Mouse (Mus musculus): ENCODE data around the gene Il1rap. TPM values are rescaled to one million over a fixed set of nuclear protein-coding genes. Genes with fewer than 3 reads are reported as not detected.

Gene Il1rap
- polyA plus RNA-seq, 1 experiment from 2014 or later = 3.5 TPM

Other genes starting within 250 kb of the Il1rap start
- 1.4 and 2.9 TPM in 2 replicates for gene Cldn1, start 209.9 kb upstream of the Il1rap start, polyA plus RNA-seq (2016; fragmentation: Nextera tagmentation; extraction: Ambion mirVana)
- gene Cldn16, start 118.6 kb upstream of the Il1rap start, polyA plus RNA-seq (2016; fragmentation: Nextera tagmentation; extraction: Ambion mirVana) = not detected in 2 replicates
- gene Tmem207, start 54.9 kb upstream of the Il1rap start, polyA plus RNA-seq (2016; fragmentation: Nextera tagmentation; extraction: Ambion mirVana) = 0.09 TPM in 1 of 2 replicates, not detected in the other

Data from forebrain, embryonic 12.5 days (tissue).